8 mouse cellular contexts compared by ENCODE assay signal in genomic region chr10:58812210-58813080, GRCm38 (mm10). TPM values are rescaled to one million over a fixed set of nuclear protein-coding genes. Genes with fewer than 3 reads are reported as not detected.
A peak's percentile ranks its signal among the peaks of the same experiment; 100 is the strongest.
DNase-seq lines count a peak whose midpoint lies in the region; ATAC-seq and TF ChIP-seq lines count a peak whose summit lies in the region.

No protein-coding gene starts in this region.

- H3K36me3 ChIP-seq in heart, embryonic 13.5 days = no peaks in the 10 kb centered on the region
- no peaks in the 10 kb centered on the region for H3K36me3 ChIP-seq in kidney, postnatal 0 days (ENCODE audit: insufficient read depth, low read length)
- no peaks in the 10 kb centered on the region for H3K36me3 ChIP-seq in myocyte (ENCODE audit: control insufficient read depth, insufficient read depth)
- H3K36me3 ChIP-seq in stomach, embryonic 14.5 days (ENCODE audit: control insufficient read depth, insufficient read depth, low read length) = no peaks in the 10 kb centered on the region

- peak overlapping the region; percentile 93 for H3K4me2 ChIP-seq in heart, embryonic 13.5 days
- peak overlapping the region; percentile 99 for H3K4me2 ChIP-seq in kidney, postnatal 0 days (ENCODE audit: low read length)
- H3K4me2 ChIP-seq in myocyte (ENCODE audit: low read depth) = peak overlapping the region; percentile 79
- H3K4me2 ChIP-seq in stomach, embryonic 14.5 days (replicated peaks; ENCODE audit: low read depth, low read length) = peak overlapping the region; percentile 99

- ATAC-seq in heart, embryonic 13.5 days (ENCODE audit: extremely low read depth, insufficient number of reproducible peaks, low FRiP score, low TSS enrichment) = no peak
- peak; percentile 78 for ATAC-seq in kidney, postnatal 0 days (replicated peaks; ENCODE audit: low FRiP score, low read depth)
- peak; percentile 54; the same call in 1 of the 2 replicates for ATAC-seq in stomach, embryonic 14.5 days (ENCODE audit: insufficient number of reproducible peaks, insufficient read depth, low FRiP score, low read depth)

- H3K4me3 ChIP-seq in heart, embryonic 13.5 days = peak overlapping the region; percentile 60
- H3K4me3 ChIP-seq in kidney, postnatal 0 days (replicated peaks; ENCODE audit: low read depth, low read length) = peak overlapping the region; percentile 60
- peak overlapping the region; percentile 9 for H3K4me3 ChIP-seq in myocyte
- H3K4me3 ChIP-seq in stomach, embryonic 14.5 days (ENCODE audit: low read depth, low read length) = peak overlapping the region; percentile 53

- H3K4me1 ChIP-seq in heart, embryonic 13.5 days = peaks cover 13% of the 10 kb centered on the region
- H3K4me1 ChIP-seq in kidney, postnatal 0 days (replicated peaks; ENCODE audit: insufficient read depth, low read length) = peaks cover 11% of the 10 kb centered on the region; the same call in 1 of the 2 replicates
- no peaks in the 10 kb centered on the region for H3K4me1 ChIP-seq in stomach, embryonic 14.5 days (ENCODE audit: control insufficient read depth, insufficient read depth, low read length)

- DNase-seq in 3T3-L1 (ENCODE audit: low read depth, low spot score) = peak; percentile 89
- DNase-seq in brain, embryonic 14.5 days (ENCODE audit: low read depth) = peak; percentile 96
- DNase-seq in fibroblast of lung, adult 2 months (ENCODE audit: low read depth) = peak; percentile 80
- DNase-seq in kidney, postnatal 0 days (ENCODE audit: low spot score) = peak; percentile 94
- DNase-seq in liver = peak; percentile 65

- H3ac ChIP-seq in myocyte (ENCODE audit: control insufficient read depth, insufficient read length) = no peak overlapping the region

- H3K9ac ChIP-seq in heart, embryonic 13.5 days = peak overlapping the region; percentile 76
- H3K9ac ChIP-seq in kidney, postnatal 0 days (ENCODE audit: low read depth, low read length) = peak overlapping the region; percentile 45; the same call in 1 of the 2 replicates
- peak overlapping the region; percentile 30; the same call in 1 of the 2 replicates for H3K9ac ChIP-seq in stomach, embryonic 14.5 days (replicated peaks; ENCODE audit: low read depth, low read length)

- no peak for TF ChIP-seq POLR2A in brain, embryonic 14.5 days (IDR thresholded peaks at IDR 0.05; ENCODE audit: borderline replicate concordance, extremely low read depth, insufficient read depth, insufficient read length, poor library complexity, severe bottlenecking)
- no peak for TF ChIP-seq POLR2A in myocyte (IDR thresholded peaks at IDR 0.05; ENCODE audit: insufficient read length, low read depth)

- peak; percentile 85 for TF ChIP-seq CTCF in brain, embryonic 14.5 days (IDR thresholded peaks at IDR 0.05; ENCODE audit: borderline replicate concordance, extremely low read depth, insufficient read depth, insufficient read length)
- TF ChIP-seq CTCF in kidney, postnatal 0 days (IDR thresholded peaks at IDR 0.05; ENCODE audit: low read depth) = peak; percentile 89

- WGBS in heart, embryonic 13.5 days = under 1% methylated on average over 63 of the region's 63 CpGs
- WGBS in kidney, postnatal 0 days = 0% methylated on average over 63 of the region's 63 CpGs
- WGBS in stomach, embryonic 14.5 days = under 1% methylated on average over 63 of the region's 63 CpGs

- no peaks in the 10 kb centered on the region for H3K79me2 ChIP-seq in myocyte (ENCODE audit: control insufficient read depth, insufficient read depth)

- H3K27ac ChIP-seq in heart, embryonic 13.5 days (replicated peaks) = no peak overlapping the region
- no peak overlapping the region for H3K27ac ChIP-seq in kidney, postnatal 0 days
- no peak overlapping the region for H3K27ac ChIP-seq in stomach, embryonic 14.5 days (ENCODE audit: low read length)

- H3K27me3 ChIP-seq in heart, embryonic 13.5 days (replicated peaks) = peaks cover 81% of the 10 kb centered on the region
- H3K27me3 ChIP-seq in kidney, postnatal 0 days (ENCODE audit: insufficient read depth, low read length) = peaks cover 8% of the 10 kb centered on the region
- H3K27me3 ChIP-seq in myocyte (ENCODE audit: control insufficient read depth, insufficient read depth, insufficient read length) = peaks cover 22% of the 10 kb centered on the region
- H3K27me3 ChIP-seq in stomach, embryonic 14.5 days (ENCODE audit: control insufficient read depth, insufficient read depth, low read length) = peaks cover 24% of the 10 kb centered on the region; the same call in 1 of the 2 replicates

- H3K9me3 ChIP-seq in heart, embryonic 13.5 days = no peaks in the 10 kb centered on the region
- H3K9me3 ChIP-seq in kidney, postnatal 0 days (replicated peaks; ENCODE audit: low read length) = no peaks in the 10 kb centered on the region
- no peaks in the 10 kb centered on the region for H3K9me3 ChIP-seq in stomach, embryonic 14.5 days (ENCODE audit: control insufficient read depth, low read depth, low read length)

TF ChIP-seq in myocyte, 11 proteins besides CTCF, POLR2A, EP300 and RAD21:
- no peak for TF ChIP-seq MAX (IDR thresholded peaks at IDR 0.05; ENCODE audit: low read depth)
- TF ChIP-seq MYOD1 (IDR thresholded peaks at IDR 0.05; ENCODE audit: control insufficient read depth in 1 of 3, insufficient read length in 2 of 3, low read depth in 2 of 3) = peak in 1 of 3 experiments; percentile 14
- TF ChIP-seq POLR2AphosphoS2 (IDR thresholded peaks at IDR 0.05; ENCODE audit: insufficient read length, low read depth) = no peak
- no peak for TF ChIP-seq USF1 (IDR thresholded peaks at IDR 0.05; ENCODE audit: low read depth)
- no peak for TF ChIP-seq SRF (IDR thresholded peaks at IDR 0.05; ENCODE audit: control insufficient read depth, insufficient read length, low read depth)

RNA-seq across cellular contexts. Expression of gene Sh3rf3, which starts 0.7 kb away (rescaled TPM):
- polyA plus RNA-seq in brain, embryonic 14.5 days (2012; rRNA removed) = 10.4 and 15.0 TPM in 2 replicates
- 0.23 and 0.32 TPM in 2 replicates for polyA plus RNA-seq in heart, embryonic 13.5 days (2015; fragmentation: Nextera tagmentation; extraction: Ambion mirVana)
- 0.51 and 0.70 TPM in 2 replicates for polyA plus RNA-seq in kidney, postnatal 0 days (2015; fragmentation: Nextera tagmentation; extraction: Ambion mirVana)
- 0.10 TPM for polyA plus RNA-seq in myocyte (2012; fragmentation: generic; extraction: Trizol)
- 1.2 and 1.3 TPM in 2 replicates for polyA plus RNA-seq in stomach, embryonic 14.5 days (2014; fragmentation: Nextera tagmentation; extraction: Ambion mirVana)

Comparison
In these comparisons a context has a peak if more than half of its experiments do, and no peak if none do; other contexts are left out.
1. H3K4me3 ChIP-seq: peak in every context shown above with its lines; median percentile 60 in heart, embryonic 13.5 days; 60 in kidney, postnatal 0 days; 53 in stomach, embryonic 14.5 days; 9 in myocyte.